Mouse (Mus musculus) retina, embryonic 14.5 days (tissue): ENCODE data around the gene Tescl.

Source experiments
- DNase-seq: peaks from one replicate; pipeline ENCODE4 v3.0.0-alpha.2; 2015; ENCODE audit warnings: low spot score

The Tescl gene

DNA sequence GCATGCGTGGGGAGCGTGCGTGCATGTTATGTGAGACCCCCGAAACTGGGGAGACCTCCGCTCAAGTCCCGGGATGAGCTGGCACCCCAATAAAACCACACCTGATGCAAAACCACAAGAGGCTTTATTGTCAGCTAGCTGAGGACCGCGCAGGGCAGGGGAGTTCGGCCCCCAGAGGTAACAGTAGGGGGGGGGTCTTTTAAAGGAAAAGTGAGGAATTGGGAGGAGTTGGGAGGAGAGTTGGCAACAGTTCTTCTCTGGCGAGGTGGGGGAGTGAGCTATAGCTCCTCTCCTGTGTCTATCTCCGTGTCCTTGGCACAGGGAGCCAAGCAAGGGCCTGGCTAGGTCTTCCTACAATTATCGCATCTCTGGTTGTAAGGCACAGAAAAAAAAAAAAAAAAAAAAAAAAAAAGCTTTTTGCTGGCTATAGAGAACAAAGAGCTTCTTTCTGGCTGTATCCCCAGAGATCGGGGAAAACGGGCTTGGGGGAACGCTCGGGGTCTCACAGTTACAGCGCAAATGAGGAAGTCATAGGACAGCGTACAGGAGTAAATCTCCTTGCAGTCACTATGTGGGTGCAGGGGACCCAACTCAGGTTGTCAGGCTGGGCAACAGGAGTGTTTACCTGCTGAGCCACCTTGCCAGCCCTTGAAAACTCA is 33.8 kb downstream of the Tescl start:
- DNase-seq: peak; percentile 29

DNA sequence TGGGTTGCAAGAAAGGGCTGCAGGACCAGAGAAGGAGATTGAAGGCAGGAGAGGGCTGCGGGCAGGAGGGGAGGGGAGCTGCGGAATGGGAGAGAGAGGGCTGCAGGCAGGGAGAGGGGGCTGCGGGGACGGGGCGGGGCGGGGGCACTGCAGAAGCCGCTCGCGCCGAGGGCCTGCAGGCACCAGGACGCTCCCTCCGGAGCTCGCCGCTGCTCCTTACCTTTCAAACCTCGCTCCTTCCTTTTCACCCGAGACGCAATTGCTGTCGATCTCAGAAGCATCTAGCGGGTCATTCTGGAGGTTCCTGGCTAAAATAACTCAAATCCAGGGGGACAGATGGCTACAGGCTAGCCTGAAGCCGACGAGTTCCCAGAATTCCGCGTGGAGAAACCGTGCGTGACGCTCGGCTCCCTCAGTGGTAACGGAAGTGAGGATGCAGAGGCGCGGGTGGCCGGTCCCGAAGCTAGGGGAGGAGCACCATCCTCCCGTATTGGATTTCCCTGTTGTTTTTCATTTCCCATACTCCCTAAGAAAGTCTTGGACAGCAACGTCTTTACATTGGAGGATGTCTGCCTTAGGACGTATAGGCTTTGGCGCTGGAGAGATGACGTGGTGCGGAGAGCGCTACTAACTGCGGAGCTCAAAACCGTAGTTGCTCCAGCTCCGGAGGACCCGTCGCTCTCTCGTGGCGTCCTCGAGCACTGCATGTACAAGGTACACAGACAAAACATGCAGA is 34.6 kb downstream of the Tescl start:
- peak; percentile 86 for DNase-seq

DNA sequence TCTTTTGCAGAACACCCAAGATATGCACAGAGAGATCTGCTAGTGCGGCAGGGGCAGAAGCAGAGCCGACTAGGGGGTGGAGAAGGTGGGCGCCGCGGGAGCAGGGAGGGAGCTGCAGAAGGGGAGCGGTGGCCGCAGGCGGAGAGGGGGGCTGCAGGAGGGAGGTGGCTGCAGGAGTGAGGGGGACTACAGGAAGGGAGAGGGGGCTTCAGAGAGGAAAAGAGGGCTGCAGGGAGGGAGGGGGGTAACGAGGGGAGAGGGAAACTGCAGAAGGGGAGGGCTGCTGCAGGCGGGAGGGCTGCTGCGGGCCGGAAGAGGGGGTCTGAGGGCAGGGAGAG is 35.1 kb downstream of the Tescl start:
- no peak for DNase-seq

DNA sequence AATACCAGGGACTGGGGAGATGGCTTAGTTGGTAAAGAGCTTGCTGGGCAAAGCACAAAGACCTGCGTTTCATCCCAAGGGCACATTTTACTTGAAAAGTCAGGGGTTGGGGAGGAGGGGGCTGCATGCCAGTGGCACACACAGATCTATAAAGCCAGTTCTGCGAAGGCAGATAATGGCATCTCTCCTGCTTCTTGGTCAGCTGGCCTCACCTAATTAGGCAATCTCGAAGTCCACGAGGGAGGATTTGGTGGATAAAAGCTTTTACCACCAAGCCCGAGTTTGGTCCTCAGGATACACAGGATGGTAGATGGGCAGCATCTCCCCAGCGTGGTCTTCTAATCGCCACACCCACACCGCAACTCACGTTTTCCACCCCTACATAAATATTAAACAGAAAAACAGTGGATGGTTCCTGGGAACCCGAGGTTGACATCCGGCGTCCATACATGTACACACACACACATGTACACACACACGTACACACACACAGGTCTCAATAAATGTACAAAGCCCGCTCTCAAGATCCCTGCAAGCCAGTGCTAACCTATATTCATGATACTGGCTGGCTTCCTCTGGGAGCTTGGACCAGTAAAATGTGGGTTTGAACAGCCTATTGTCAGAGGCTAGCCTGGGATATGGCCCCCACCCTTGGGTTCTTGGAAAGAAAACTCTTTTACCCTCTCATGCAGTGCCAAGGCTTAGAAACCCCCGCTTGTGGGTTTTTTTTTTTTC is 36.2 kb downstream of the Tescl start:
- no peak for DNase-seq

DNA sequence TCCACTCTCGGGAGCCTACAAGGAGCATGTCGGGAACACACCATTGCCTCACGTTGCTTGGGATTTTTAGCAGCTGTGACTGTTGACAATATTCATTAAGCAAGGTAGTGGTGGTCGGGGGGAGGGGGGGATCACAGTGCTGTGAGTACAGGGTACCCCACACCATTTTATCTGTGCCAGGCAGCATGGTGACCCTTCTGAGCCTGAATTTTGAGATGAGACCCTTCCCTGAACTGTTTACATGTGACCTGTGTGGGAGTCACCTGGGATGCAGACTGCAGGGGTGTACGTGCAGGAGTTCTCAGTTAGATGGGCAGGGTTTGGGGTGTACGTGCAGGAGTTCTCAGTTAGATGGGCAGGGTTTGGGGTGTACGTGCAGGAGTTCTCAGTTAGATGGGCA is 37.4 kb downstream of the Tescl start:
- DNase-seq: no peak

DNA sequence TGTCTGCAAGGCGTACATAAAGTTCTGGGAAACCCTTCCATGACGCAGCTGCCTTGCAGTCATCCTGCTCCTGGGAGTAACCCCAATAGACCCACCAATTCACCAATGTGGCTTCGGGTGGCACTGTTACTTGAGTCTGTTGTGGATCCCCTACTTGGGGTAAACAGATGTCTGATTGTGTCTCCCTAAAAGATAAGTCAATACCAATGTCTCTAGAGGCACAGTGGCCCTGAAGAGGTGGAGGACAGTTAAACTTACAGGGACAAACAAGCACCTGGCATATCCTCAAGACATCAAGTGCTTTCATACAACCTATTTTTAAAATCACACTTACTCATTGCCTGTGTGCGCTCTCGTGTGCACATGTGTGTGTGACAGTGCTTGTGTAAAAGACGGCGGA is 38.4 kb downstream of the Tescl start:
- no peak for DNase-seq

DNA sequence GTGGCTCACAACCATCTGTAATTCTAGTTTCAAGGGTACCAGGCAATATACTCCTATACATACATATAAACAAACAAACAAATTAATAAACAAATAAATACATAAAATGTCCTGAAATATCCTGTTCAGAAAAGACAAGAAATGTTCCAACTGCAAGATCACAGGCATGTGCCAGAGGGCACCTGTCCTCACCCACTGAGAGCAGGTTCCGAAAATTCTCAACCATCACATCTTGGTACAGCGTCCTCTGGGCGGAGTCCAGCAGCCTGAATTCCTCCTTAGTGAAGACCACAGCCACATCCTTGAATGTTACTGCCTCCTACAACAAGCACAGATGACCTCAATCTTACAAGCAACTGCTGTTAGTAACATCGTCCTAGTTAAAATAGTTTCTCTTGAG is 39.0 kb downstream of the Tescl start:
- DNase-seq: no peak

DNA sequence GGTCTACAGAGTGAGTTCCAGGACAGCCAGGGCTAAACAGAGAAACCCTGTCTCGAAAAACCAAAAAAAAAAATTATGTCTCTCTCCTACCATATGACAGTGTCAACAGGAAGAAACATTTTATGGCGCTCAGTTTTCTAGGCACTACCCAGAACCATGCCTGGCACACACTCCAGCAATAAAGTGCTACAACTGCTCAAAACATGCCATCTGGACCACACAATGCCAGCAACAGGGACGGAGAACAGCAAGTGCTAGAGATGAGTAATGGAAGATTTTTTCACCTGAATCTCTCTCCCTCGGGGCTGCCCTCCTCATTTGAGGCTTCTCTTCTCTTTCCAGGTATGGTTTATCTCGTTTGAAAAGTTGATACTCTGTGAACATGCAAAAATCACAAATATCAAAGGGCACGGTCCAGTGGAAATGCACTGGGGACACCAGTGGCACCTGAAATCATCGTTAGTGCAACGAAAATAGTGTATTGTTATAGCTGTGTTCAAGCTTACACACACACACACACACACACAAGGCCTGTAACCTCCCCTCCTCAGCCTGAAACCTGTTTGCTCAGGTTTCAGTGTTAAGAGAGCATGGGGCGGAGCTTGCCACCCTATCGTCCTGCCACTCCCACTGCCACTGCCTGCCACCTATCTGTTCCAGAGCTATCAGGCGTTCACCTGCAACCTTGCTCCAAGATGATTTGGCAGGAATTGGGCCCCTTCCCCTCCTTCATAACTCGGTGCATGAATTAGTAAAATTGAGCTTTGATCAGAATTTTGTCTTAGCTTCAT is 40.5 kb downstream of the Tescl start:
- DNase-seq: no peak

DNA sequence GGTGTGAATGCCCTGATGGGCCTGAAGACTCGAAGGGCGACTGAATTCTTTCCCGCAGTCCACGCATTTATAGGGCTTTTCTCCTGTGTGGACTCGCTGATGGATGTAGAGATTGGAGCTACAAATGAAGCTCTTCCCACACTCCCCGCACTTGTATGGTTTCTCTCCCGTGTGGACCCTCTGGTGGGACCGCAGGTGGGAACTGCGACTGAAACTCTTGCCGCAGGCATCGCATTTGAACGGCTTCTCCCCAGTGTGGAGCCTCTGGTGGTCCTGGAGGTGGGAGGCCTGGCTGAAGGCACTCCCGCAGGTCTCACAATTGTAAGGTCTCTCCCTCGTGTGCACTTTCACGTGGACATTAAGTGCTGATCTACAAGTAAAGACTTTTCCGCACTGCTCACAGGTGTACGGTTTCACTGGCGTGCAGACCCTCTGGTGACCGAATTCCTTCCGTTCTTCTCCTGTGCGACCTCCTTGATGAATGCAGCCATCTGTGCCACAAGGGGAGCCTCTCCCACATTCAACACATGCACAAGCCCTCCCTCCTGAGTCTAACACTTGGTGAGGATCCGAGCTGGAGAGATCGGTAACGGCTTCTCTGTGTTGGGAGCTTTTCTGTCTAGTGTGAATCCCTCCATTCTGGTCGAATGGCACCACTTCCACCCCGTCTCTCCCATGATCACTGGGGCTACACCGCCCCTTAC is 42.2 kb downstream of the Tescl start:
- no peak for DNase-seq

DNA sequence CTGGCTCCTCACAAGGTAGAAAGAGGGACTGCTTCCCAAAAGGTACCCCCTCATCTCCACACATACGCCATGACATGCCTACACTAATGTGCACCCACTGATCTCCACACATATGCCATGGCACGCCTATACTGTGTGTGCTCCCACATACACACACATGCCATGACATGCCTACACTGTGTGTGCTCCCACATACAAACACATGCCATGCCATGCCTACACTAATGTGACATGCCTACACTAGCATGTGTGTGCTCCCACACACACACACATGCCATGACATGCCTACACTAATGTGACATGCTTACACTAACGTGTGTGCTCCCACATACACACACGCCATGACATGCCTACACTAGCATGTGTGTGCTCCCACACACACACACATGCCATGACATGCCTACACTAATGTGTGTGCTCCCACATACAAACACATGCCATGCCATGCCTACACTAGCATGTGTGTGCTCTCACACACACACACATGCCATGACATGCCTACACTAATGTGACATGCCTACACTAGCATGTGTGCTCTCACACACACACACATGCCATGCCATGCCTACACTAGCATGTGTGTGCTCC is 43.5 kb downstream of the Tescl start:
- DNase-seq: no peak

DNA sequence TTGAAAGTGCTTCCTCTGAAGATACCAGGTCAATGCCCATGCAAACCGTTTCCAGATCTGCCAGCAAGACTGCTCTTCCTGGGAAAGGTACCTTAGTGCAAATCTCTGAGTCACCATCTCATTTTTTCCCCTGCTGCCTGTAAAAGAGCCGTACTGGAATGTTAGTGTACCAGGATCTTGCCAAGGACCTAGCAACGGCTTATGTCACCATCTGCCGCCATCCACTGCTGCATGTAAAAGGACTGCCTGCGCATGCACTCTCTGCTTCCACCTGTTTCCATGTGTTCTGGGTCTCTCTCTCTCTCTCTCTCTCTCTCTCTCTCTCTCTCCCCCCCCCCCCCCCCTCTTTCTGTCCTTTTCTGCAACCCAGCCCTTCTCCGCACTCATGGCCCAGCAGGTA is 45.2 kb downstream of the Tescl start:
- DNase-seq: no peak

DNA sequence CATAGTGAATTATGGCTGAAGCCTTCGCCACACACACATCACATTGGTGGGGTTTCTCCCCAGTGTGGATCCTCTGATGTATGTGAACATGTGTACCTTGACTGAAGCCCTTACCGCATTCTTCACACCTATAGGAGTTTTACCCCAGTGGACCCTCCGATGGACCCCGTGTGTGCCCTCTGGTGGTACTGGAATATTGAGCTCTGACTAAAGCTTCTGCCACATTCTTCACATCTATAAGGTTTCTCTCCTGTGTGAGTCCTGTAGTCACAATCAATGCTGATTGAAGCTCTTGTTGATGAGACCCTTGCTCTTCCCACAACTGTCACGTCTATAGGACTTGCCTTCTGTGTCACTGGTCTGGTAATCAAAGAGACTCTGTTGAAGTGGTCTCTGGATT is 46.1 kb downstream of the Tescl start:
- no peak for DNase-seq

DNA sequence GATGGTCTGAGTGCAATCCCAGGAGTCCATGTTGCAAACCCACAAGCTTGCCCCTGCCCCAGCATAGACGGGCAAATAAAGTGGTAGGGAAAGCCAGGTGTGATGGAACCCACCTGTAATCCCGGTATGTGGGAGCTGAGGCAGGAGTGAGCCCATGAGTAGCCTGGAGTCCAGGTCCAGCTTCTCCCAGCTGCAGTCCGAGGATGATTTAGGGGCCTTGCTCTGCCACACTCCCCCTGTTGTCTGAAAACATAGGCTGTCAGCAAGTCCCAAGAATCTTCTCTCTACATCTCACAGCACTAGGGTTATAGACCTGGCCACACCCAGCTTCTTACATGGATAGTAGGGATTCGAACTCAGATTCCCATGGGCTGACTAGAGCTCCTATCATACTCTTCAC is 46.8 kb downstream of the Tescl start:
- no peak for DNase-seq

DNA sequence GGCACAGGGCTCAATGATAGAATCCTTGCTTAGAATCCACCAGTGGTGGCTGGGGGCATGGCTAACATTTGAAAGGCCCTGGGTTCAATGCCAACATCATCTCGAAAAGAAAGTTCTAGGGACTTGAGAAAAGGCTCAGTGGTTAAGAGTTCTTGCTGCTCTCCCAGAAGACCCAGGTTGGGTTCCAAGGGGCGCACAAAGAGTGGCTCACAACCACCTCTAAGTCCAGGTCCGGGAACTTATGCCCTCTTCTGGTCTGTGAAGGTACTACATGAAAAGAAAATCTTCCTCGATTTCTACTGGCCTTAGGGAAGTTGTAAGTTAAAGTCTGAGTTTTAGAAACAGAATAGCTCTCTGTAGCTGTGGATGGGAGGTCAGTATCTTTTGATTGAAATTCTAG is 47.6 kb downstream of the Tescl start:
- DNase-seq: peak; percentile 23
